Mouse (Mus musculus): ENCODE measurements at regions not wholly inside any gene's neighbourhood (a gene's known extent, or its start where the extent isn't known, plus 50 kb on each side); places are given as distances from the start of the nearest gene placed in this dataset.

DNA sequence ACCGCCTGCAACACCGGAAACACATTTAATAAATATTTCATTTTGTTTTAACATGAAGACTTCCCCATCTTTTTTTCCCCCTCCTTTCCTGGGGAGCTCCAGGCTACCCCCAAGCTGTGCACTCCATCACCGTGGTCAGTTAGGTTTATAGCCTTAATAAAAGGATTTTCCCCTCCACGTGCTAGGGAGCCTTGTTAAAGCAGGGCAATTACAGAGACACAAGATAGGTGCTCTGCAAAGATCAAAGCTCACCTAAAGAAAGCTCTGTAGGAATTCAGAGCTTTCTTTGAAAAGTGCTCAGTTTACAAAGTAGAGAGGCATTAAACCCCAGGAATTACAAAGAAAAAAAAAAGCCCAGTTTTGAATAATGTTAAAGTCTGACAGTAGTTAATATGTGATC is 61.6 kb upstream of the Etaa1 start:
- no peaks in the 10 kb centered on the region for H3K9me3 ChIP-seq (replicated peaks; ENCODE audit: control insufficient read depth, low read length, poor library complexity, severe bottlenecking)
- H3K9ac ChIP-seq (ENCODE audit: low read depth, low read length) = no peak overlapping the region
- peak; percentile 61 for ATAC-seq
- WGBS = 13% methylated on average over 4 of the region's 4 CpGs
- H3K27me3 ChIP-seq (ENCODE audit: control insufficient read depth, insufficient read depth, low read depth, low read length) = no peaks in the 10 kb centered on the region
- no peak overlapping the region; the same call in 1 of the 2 replicates for H3K4me2 ChIP-seq (ENCODE audit: low read length)
- H3K36me3 ChIP-seq (ENCODE audit: control insufficient read depth, insufficient read depth, low read length) = no peaks in the 10 kb centered on the region
- no peak overlapping the region for H3K4me3 ChIP-seq (ENCODE audit: low read depth, low read length)
- peaks cover 12% of the 10 kb centered on the region for H3K4me1 ChIP-seq (ENCODE audit: control insufficient read depth, insufficient read depth, low read length)
- H3K27ac ChIP-seq (ENCODE audit: low read length) = no peak overlapping the region

DNA sequence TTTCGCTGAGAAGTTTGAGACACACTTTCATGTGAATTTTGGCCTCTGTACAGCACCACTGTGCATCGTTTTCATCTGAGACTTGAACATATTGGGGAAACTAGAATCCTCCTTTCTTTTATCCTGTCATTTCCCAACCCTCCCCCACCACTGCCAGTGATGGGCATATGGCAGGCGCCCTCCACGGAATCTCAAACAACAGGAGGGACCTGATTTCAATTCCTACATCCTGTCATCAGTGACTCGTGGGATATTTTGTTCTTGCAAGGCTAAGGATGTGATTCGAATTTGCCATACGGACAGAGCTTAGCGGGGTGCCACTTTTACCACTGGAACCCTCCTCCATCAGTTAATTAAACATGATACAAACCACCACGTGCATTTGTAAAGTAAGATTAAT is 60.9 kb upstream of the Etaa1 start:
- 11% methylated on average over 9 of the region's 9 CpGs for WGBS
- Histone ChIP-seq H3K4me3 (ENCODE audit: low read depth, low read length) (no peak overlapping the region), H3K27ac (ENCODE audit: low read length) (no peak overlapping the region), H3K4me1 (ENCODE audit: control insufficient read depth, insufficient read depth, low read length) (peaks cover 12% of the 10 kb centered on the region), H3K36me3 (ENCODE audit: control insufficient read depth, insufficient read depth, low read length) (no peaks in the 10 kb centered on the region), H3K9me3 (replicated peaks; ENCODE audit: control insufficient read depth, low read length, poor library complexity, severe bottlenecking) (no peaks in the 10 kb centered on the region), H3K4me2 (ENCODE audit: low read length) (peak overlapping the region; percentile 12; the same call in 1 of the 2 replicates), H3K27me3 (ENCODE audit: control insufficient read depth, insufficient read depth, low read depth, low read length) (no peaks in the 10 kb centered on the region), H3K9ac (ENCODE audit: low read depth, low read length) (no peak overlapping the region)
- peak; percentile 71 for ATAC-seq

DNA sequence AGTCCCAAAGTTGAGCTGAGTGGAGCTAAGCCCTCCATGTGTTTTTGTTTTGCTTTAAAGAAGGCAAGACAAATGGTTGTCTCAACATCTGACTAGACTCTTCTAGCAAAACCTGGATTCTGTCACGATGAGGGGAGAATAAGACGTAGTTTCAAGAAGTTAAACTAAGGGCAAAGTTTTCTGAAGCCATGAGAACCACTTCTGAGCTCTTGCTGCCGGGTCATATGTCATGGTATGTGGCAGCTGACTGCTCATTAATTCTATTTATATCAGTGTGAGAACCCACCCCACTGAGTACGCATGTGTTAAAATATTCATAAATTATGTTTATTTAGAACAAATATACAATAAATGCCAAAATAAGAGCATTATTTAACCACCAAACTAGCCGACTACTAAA is 58.4 kb upstream of the Etaa1 start:
- no peak overlapping the region for H3K4me2 ChIP-seq (ENCODE audit: low read length)
- H3K9me3 ChIP-seq (replicated peaks; ENCODE audit: control insufficient read depth, low read length, poor library complexity, severe bottlenecking) = no peaks in the 10 kb centered on the region
- ATAC-seq = no peak
- no peaks in the 10 kb centered on the region for H3K27me3 ChIP-seq (ENCODE audit: control insufficient read depth, insufficient read depth, low read depth, low read length)
- no peaks in the 10 kb centered on the region for H3K36me3 ChIP-seq (ENCODE audit: control insufficient read depth, insufficient read depth, low read length)
- H3K9ac ChIP-seq (ENCODE audit: low read depth, low read length) = no peak overlapping the region
- H3K27ac ChIP-seq (ENCODE audit: low read length) = no peak overlapping the region
- H3K4me1 ChIP-seq (ENCODE audit: control insufficient read depth, insufficient read depth, low read length) = peaks cover 12% of the 10 kb centered on the region
- WGBS = 67% methylated on average over 5 of the region's 5 CpGs
- no peak overlapping the region for H3K4me3 ChIP-seq (ENCODE audit: low read depth, low read length)

- H3K4me2 ChIP-seq (ENCODE audit: low read length) = peak overlapping the region; percentile 46
- 14% methylated on average over 13 of the region's 13 CpGs for WGBS
- no peaks in the 10 kb centered on the region for H3K9me3 ChIP-seq (replicated peaks; ENCODE audit: control insufficient read depth, low read length, poor library complexity, severe bottlenecking)
- no peak overlapping the region for H3K9ac ChIP-seq (ENCODE audit: low read depth, low read length)
- H3K27ac ChIP-seq (ENCODE audit: low read length) = no peak overlapping the region
- ATAC-seq = peak; percentile 81
- peaks cover 12% of the 10 kb centered on the region for H3K4me1 ChIP-seq (ENCODE audit: control insufficient read depth, insufficient read depth, low read length)
- no peaks in the 10 kb centered on the region for H3K36me3 ChIP-seq (ENCODE audit: control insufficient read depth, insufficient read depth, low read length)
- peak overlapping the region; percentile 14; the same call in 1 of the 2 replicates for H3K4me3 ChIP-seq (ENCODE audit: low read depth, low read length)
- no peaks in the 10 kb centered on the region for H3K27me3 ChIP-seq (ENCODE audit: control insufficient read depth, insufficient read depth, low read depth, low read length)
These were observed 57.5 kb upstream of the Etaa1 start for GRCm38 (mm10) chr11:18011101-18011733.

GRCm38 (mm10) chr11:18008140-18008539 is 54.5 kb upstream of the Etaa1 start:
- 88% methylated on average over 6 of the region's 6 CpGs for WGBS
- no peak for ATAC-seq
- no peaks in the 10 kb centered on the region for H3K9me3 ChIP-seq (replicated peaks; ENCODE audit: control insufficient read depth, low read length, poor library complexity, severe bottlenecking)
- H3K4me2 ChIP-seq (ENCODE audit: low read length) = no peak overlapping the region
- no peaks in the 10 kb centered on the region for H3K36me3 ChIP-seq (ENCODE audit: control insufficient read depth, insufficient read depth, low read length)
- no peak overlapping the region for H3K4me3 ChIP-seq (ENCODE audit: low read depth, low read length)
- H3K27ac ChIP-seq (ENCODE audit: low read length) = no peak overlapping the region
- H3K27me3 ChIP-seq (ENCODE audit: control insufficient read depth, insufficient read depth, low read depth, low read length) = no peaks in the 10 kb centered on the region
- H3K9ac ChIP-seq (ENCODE audit: low read depth, low read length) = no peak overlapping the region
- H3K4me1 ChIP-seq (ENCODE audit: control insufficient read depth, insufficient read depth, low read length) = peaks cover 3% of the 10 kb centered on the region; the same call in 1 of the 2 replicates

Data from midbrain, embryonic 16.5 days (tissue).